Mouse (Mus musculus): ENCODE results near the gene Prss53. TPM values are rescaled to one million over a fixed set of nuclear protein-coding genes. Genes with fewer than 3 reads are reported as not detected.
A peak's percentile ranks its signal among the peaks of the same experiment; 100 is the strongest.

Prss53 gene
- total and polyA plus RNA-seq, 2 experiments from 2014 or later: 0.26 TPM; not detected in 1

- Histone ChIP-seq H3K4me1 (ENCODE audit: control insufficient read depth, insufficient read depth) (0 out of 2 replicates have a peak, but pooled peaks cover 5% of the 10 kb centered on the region), H3K27ac (ENCODE audit: low read depth) (no peak overlapping the region), H3K4me3 (ENCODE audit: low read depth, low read length) (no peak overlapping the region), H3K9me3 (replicated peaks; ENCODE audit: control insufficient read depth, low read length) (no peaks in the 10 kb centered on the region), H3K4me2 (ENCODE audit: low read depth, low read length) (no peak overlapping the region), H3K27me3 (ENCODE audit: control insufficient read depth, insufficient read depth, low read length) (0 out of 2 replicates have a peak, but pooled peaks cover 4% of the 10 kb centered on the region), H3K36me3 (replicated peaks; ENCODE audit: control insufficient read depth, insufficient read depth, low read length) (no peaks in the 10 kb centered on the region), H3K9ac (replicated peaks; ENCODE audit: low read depth, low read length) (no peak overlapping the region)
- no peak for TF ChIP-seq EP300 (IDR thresholded peaks at IDR 0.05; ENCODE audit: low read depth)
- TF ChIP-seq CTCF (IDR thresholded peaks at IDR 0.05; ENCODE audit: low read depth): no peak
- WGBS: 36% methylated on average over 13 of the region's 13 CpGs
- no peak for ATAC-seq (ENCODE audit: insufficient read depth, low read depth)
- no peak for DNase-seq (ENCODE audit: low spot score)
These were observed 41.7 kb upstream of the Prss53 start for GRCm38 (mm10) chr7:127932273-127933031.

DNA sequence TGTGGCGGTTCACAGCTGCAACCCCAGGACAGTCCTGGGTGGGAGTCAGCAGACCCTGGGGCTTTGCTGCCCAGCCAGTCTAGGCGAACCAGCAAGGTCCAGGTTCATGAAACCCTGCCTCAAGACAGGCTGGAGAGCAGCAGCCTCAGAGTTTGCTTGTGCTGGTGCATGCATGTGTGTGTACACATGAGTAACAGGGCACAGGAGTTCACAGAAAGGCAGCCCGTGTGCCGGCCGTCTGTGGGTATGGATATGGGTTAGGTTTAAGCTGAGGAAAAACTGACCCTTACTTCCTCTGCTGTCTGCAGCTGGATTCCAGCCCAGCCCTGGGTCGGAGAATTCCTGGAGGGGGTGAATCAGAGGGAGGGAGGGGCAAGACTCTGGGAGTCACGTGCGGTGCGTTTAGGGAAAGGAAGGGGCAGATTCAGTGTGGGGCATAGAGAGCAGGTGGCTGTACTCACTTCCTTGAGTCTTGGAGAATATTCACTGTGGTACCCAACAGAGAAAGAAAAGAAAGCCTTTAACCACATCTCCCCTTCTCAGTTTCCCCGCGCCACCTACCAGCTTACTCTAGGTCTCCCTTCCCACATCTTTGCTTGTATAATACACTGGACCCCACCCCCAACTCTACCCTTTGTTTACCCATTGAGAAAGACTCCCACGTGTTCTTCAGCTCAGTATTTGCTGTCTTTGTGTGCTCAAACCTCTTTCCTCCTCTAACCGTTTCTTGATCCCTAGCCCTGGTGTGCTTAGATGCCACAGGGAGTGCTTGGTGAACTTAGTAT is 40.8 kb upstream of the Prss53 start:
- 43% methylated on average over 13 of the region's 13 CpGs for WGBS
- DNase-seq (ENCODE audit: low spot score): peak; percentile 43
- no peak overlapping the region; the same call in 1 of the 2 replicates for H3K27ac ChIP-seq (ENCODE audit: low read depth)
- H3K9ac ChIP-seq (replicated peaks; ENCODE audit: low read depth, low read length): no peak overlapping the region
- 0 out of 2 replicates have a peak, but pooled peaks cover 4% of the 10 kb centered on the region for H3K27me3 ChIP-seq (ENCODE audit: control insufficient read depth, insufficient read depth, low read length)
- no peak overlapping the region for H3K4me2 ChIP-seq (ENCODE audit: low read depth, low read length)
- H3K36me3 ChIP-seq (replicated peaks; ENCODE audit: control insufficient read depth, insufficient read depth, low read length): no peaks in the 10 kb centered on the region
- no peaks in the 10 kb centered on the region for H3K9me3 ChIP-seq (replicated peaks; ENCODE audit: control insufficient read depth, low read length)
- H3K4me3 ChIP-seq (ENCODE audit: low read depth, low read length): no peak overlapping the region
- TF ChIP-seq CTCF (IDR thresholded peaks at IDR 0.05; ENCODE audit: low read depth): no peak
- TF ChIP-seq EP300 (IDR thresholded peaks at IDR 0.05; ENCODE audit: low read depth): no peak
- ATAC-seq (ENCODE audit: insufficient read depth, low read depth): no peak
- H3K4me1 ChIP-seq (ENCODE audit: control insufficient read depth, insufficient read depth): 0 out of 2 replicates have a peak, but pooled peaks cover 5% of the 10 kb centered on the region

GRCm38 (mm10) chr7:127930636-127931035 is 39.9 kb upstream of the Prss53 start:
- Histone ChIP-seq H3K36me3 (replicated peaks; ENCODE audit: control insufficient read depth, insufficient read depth, low read length) (peaks cover 7% of the 10 kb centered on the region; the same call in 1 of the 2 replicates), H3K4me2 (ENCODE audit: low read depth, low read length) (no peak overlapping the region), H3K9me3 (replicated peaks; ENCODE audit: control insufficient read depth, low read length) (no peaks in the 10 kb centered on the region), H3K4me1 (ENCODE audit: control insufficient read depth, insufficient read depth) (0 out of 2 replicates have a peak, but pooled peaks cover 5% of the 10 kb centered on the region), H3K4me3 (ENCODE audit: low read depth, low read length) (no peak overlapping the region), H3K27me3 (ENCODE audit: control insufficient read depth, insufficient read depth, low read length) (0 out of 2 replicates have a peak, but pooled peaks cover 4% of the 10 kb centered on the region), H3K27ac (ENCODE audit: low read depth) (no peak overlapping the region), H3K9ac (replicated peaks; ENCODE audit: low read depth, low read length) (no peak overlapping the region)
- WGBS: 82% methylated on average over 5 of the region's 5 CpGs
- TF ChIP-seq EP300 (IDR thresholded peaks at IDR 0.05; ENCODE audit: low read depth) (no peak), CTCF (IDR thresholded peaks at IDR 0.05; ENCODE audit: low read depth) (no peak)
- DNase-seq (ENCODE audit: low spot score): no peak
- ATAC-seq (ENCODE audit: insufficient read depth, low read depth): no peak

GRCm38 (mm10) chr7:127929923-127930322 is 39.2 kb upstream of the Prss53 start, which contains the start of gene Prss8:
Gene Prss8, minus strand, starts transcription at chr7:127930104.
- 31% methylated on average over 6 of the region's 6 CpGs for WGBS
- Histone ChIP-seq H3K4me1 (ENCODE audit: control insufficient read depth, insufficient read depth) (0 out of 2 replicates have a peak, but pooled peaks cover 5% of the 10 kb centered on the region), H3K4me2 (ENCODE audit: low read depth, low read length) (peak within 1 kb of the TSS; percentile 16), H3K27ac (ENCODE audit: low read depth) (no peak within 1 kb of the TSS), H3K9ac (replicated peaks; ENCODE audit: low read depth, low read length) (no peak within 1 kb of the TSS), H3K4me3 (ENCODE audit: low read depth, low read length) (peak within 1 kb of the TSS; percentile 0; the same call in 1 of the 2 replicates), H3K27me3 (ENCODE audit: control insufficient read depth, insufficient read depth, low read length) (0 out of 2 replicates have a peak, but pooled peaks cover 4% of the 10 kb centered on the region), H3K36me3 (replicated peaks; ENCODE audit: control insufficient read depth, insufficient read depth, low read length) (peaks cover 13% of the 10 kb centered on the region; the same call in 1 of the 2 replicates), H3K9me3 (replicated peaks; ENCODE audit: control insufficient read depth, low read length) (no peaks in the 10 kb centered on the region)
- DNase-seq (ENCODE audit: low spot score) (no peak), ATAC-seq (ENCODE audit: insufficient read depth, low read depth) (no peak)
- TF ChIP-seq EP300 (IDR thresholded peaks at IDR 0.05; ENCODE audit: low read depth) (no peak), CTCF (IDR thresholded peaks at IDR 0.05; ENCODE audit: low read depth) (no peak)

- no peak overlapping the region for H3K27ac ChIP-seq (ENCODE audit: low read depth)
- H3K4me1 ChIP-seq (ENCODE audit: control insufficient read depth, insufficient read depth): 0 out of 2 replicates have a peak, but pooled peaks cover 5% of the 10 kb centered on the region
- no peak overlapping the region for H3K9ac ChIP-seq (replicated peaks; ENCODE audit: low read depth, low read length)
- 0 out of 2 replicates have a peak, but pooled peaks cover 4% of the 10 kb centered on the region for H3K27me3 ChIP-seq (ENCODE audit: control insufficient read depth, insufficient read depth, low read length)
- peaks cover 21% of the 10 kb centered on the region for H3K36me3 ChIP-seq (replicated peaks; ENCODE audit: control insufficient read depth, insufficient read depth, low read length)
- DNase-seq (ENCODE audit: low spot score): no peak
- TF ChIP-seq CTCF (IDR thresholded peaks at IDR 0.05; ENCODE audit: low read depth) (no peak), EP300 (IDR thresholded peaks at IDR 0.05; ENCODE audit: low read depth) (no peak)
- no peak overlapping the region for H3K4me2 ChIP-seq (ENCODE audit: low read depth, low read length)
- no peak overlapping the region for H3K4me3 ChIP-seq (ENCODE audit: low read depth, low read length)
- H3K9me3 ChIP-seq (replicated peaks; ENCODE audit: control insufficient read depth, low read length): no peaks in the 10 kb centered on the region
- ATAC-seq (ENCODE audit: insufficient read depth, low read depth): no peak
- WGBS: 43% methylated on average over 5 of the region's 5 CpGs
These were observed 37.8 kb upstream of the Prss53 start for GRCm38 (mm10) chr7:127928596-127928995.

Measured in heart, postnatal 0 days (tissue).